Mouse (Mus musculus) ES-E14 (cell line): ENCODE data around the gene Ttyh2. TPM values are rescaled to one million over a fixed set of nuclear protein-coding genes. Genes with fewer than 3 reads are reported as not detected.

ENCODE experiments used
- DNase-seq: peaks from one replicate; pipeline ENCODE4 v3.0.0-alpha.2; 2013; ENCODE audit warnings: low read depth, low spot score
- H3K27ac ChIP-seq: 2 replicates; pipeline ENCODE4 v1.5.1; 2012; ENCODE audit warnings: low read depth, mild to moderate bottlenecking, low read length, moderate library complexity, mixed read lengths; ENCODE audit not compliant: poor library complexity, insufficient read depth, severe bottlenecking
- H3K36me3 ChIP-seq: 2 replicates; pipeline ENCODE4 v1.6.1; 2012; ENCODE audit warnings: mild to moderate bottlenecking, low read length, moderate library complexity, mixed read lengths; ENCODE audit not compliant: control insufficient read depth, poor library complexity, insufficient read depth, severe bottlenecking
- H3K4me1 ChIP-seq, 2 experiments: fragments of 150-350 bp in 1 of 2; sonication (generic) in 1 of 2; 2 replicates each; pipeline ENCODE4 v1.6.1; 2012; ENCODE audit warnings: low read length in 2 of 2, mild to moderate bottlenecking in 1 of 2, mixed read lengths in 1 of 2; ENCODE audit not compliant: control insufficient read depth in 2 of 2, insufficient read depth in 2 of 2, poor library complexity in 1 of 2
- H3K4me3 ChIP-seq, 2 experiments: fragments of 150-350 bp in 1 of 2; sonication (generic) in 1 of 2; 2 replicates each; pipeline ENCODE4 v1.5.1; 2012; ENCODE audit warnings: low read length in 2 of 2, low read depth in 1 of 2, mild to moderate bottlenecking in 1 of 2, mixed read lengths in 1 of 2; ENCODE audit not compliant: insufficient read depth in 1 of 2, poor library complexity in 1 of 2, severe bottlenecking in 1 of 2
- H3K9ac ChIP-seq: 2 replicates; pipeline ENCODE4 v1.6.1; 2012; ENCODE audit warnings: low read depth, mild to moderate bottlenecking, low read length, mixed read lengths; ENCODE audit not compliant: poor library complexity, insufficient read depth, severe bottlenecking
- H3K9me3 ChIP-seq: fragments of 150-350 bp; sonication (generic); 2 replicates; pipeline ENCODE4 v1.6.1; 2012; ENCODE audit warnings: low read depth, mild to moderate bottlenecking, low read length; ENCODE audit not compliant: control insufficient read depth, insufficient read depth
- CHD2 ChIP-seq: IDR thresholded peaks from 2 replicates; pipeline ENCODE4 v1.6.1; 2014; ENCODE audit warnings: mild to moderate bottlenecking, low read depth, low read length, inconsistent platforms
- HCFC1 ChIP-seq: IDR thresholded peaks from 2 replicates; pipeline ENCODE4 v1.6.1; 2012; ENCODE audit warnings: low read length, inconsistent platforms, borderline replicate concordance; ENCODE audit not compliant: insufficient read depth
- MAFK ChIP-seq: IDR thresholded peaks from 2 replicates; pipeline ENCODE4 v1.6.1; 2014; ENCODE audit warnings: mild to moderate bottlenecking, low read depth, low read length, inconsistent platforms; ENCODE audit not compliant: insufficient read depth
- ZC3H11A ChIP-seq: IDR thresholded peaks from 2 replicates; pipeline ENCODE4 v1.6.1; 2012; ENCODE audit warnings: low read depth, mild to moderate bottlenecking, inconsistent platforms, low read length, borderline replicate concordance
- ZNF384 ChIP-seq: IDR thresholded peaks from 2 replicates; pipeline ENCODE4 v1.6.1; 2012; ENCODE audit warnings: low read depth, low read length, inconsistent platforms
- in situ Hi-C, 2 experiments: fragments of 600-800 bp; cut with MboI; formaldehyde crosslinking; loops; one replicate each; pipeline ENCODE4 v1.15.1; 2025; ENCODE audit warnings: low sequenced_read_pairs in 2 of 2, inconsistent platforms in 1 of 2; ENCODE audit not compliant: unreplicated experiment in 2 of 2
- total RNA-seq: library from RNA; depleted of rRNA; stranded (reverse); fragments of 300-350 nt; gene quantifications from 2 replicates; pipeline ENCODE4 v1.2.3, GENCODE M21; 2012

Ttyh2 gene
- total RNA-seq, 1 experiment: 16.7 TPM

- H3K27ac ChIP-seq: no peak overlapping the region
- no peaks in the 10 kb centered on the region for H3K9me3 ChIP-seq
- no peak for TF ChIP-seq MAFK
- no peak for TF ChIP-seq HCFC1
- TF ChIP-seq CHD2: no peak
- no peak for TF ChIP-seq ZNF384
- no peak for TF ChIP-seq ZC3H11A
- H3K9ac ChIP-seq: no peak overlapping the region
- in situ Hi-C loops: no loop called here
- H3K4me3 ChIP-seq: no peak overlapping the region
- no peak for DNase-seq
- H3K36me3 ChIP-seq: peaks cover 4% of the 10 kb centered on the region; the same call in 1 of the 2 replicates
- H3K4me1 ChIP-seq: peaks cover 0 to 32% of the 10 kb centered on the region in 2 experiments; a peak in 3 of 4 replicates
Measured at GRCm38 (mm10) chr11:114680291-114680690, 5.1 kb downstream of the Ttyh2 start.

GRCm38 (mm10) chr11:114681054-114681453 is 5.8 kb downstream of the Ttyh2 start:
- Histone ChIP-seq H3K36me3 (peaks cover 4% of the 10 kb centered on the region; the same call in 1 of the 2 replicates), H3K9me3 (no peaks in the 10 kb centered on the region), H3K4me3 (no peak overlapping the region), H3K27ac (no peak overlapping the region), H3K9ac (no peak overlapping the region), H3K4me1 (peaks cover 0 to 36% of the 10 kb centered on the region in 2 experiments; a peak in 3 of 4 replicates)
- TF ChIP-seq HCFC1 (no peak), CHD2 (no peak), ZNF384 (no peak), ZC3H11A (no peak), MAFK (no peak)
- in situ Hi-C loops: no loop called here
- no peak for DNase-seq

GRCm38 (mm10) chr11:114682321-114682900 is 7.2 kb downstream of the Ttyh2 start:
- no peaks in the 10 kb centered on the region for H3K9me3 ChIP-seq
- in situ Hi-C loops: no loop called here
- peaks cover 4% of the 10 kb centered on the region; the same call in 1 of the 2 replicates for H3K36me3 ChIP-seq
- no peak overlapping the region; the same call in 1 of the 2 replicates for H3K27ac ChIP-seq
- DNase-seq: no peak
- H3K4me3 ChIP-seq: no peak overlapping the region
- peaks cover 0 to 36% of the 10 kb centered on the region in 2 experiments; a peak in 3 of 4 replicates for H3K4me1 ChIP-seq
- TF ChIP-seq HCFC1: no peak
- no peak for TF ChIP-seq MAFK
- no peak for TF ChIP-seq CHD2
- no peak for TF ChIP-seq ZC3H11A
- TF ChIP-seq ZNF384: no peak
- no peak overlapping the region for H3K9ac ChIP-seq

GRCm38 (mm10) chr11:114683029-114683721 is 7.9 kb downstream of the Ttyh2 start:
- TF ChIP-seq MAFK: 0 out of 2 replicates have a peak, but pooled peaks have one; percentile 11
- no peak for TF ChIP-seq CHD2
- TF ChIP-seq ZNF384: no peak
- TF ChIP-seq HCFC1: no peak
- TF ChIP-seq ZC3H11A: no peak

More at GRCm38 (mm10) chr11:114683029-114683721, 7.9 kb downstream of the Ttyh2 start:
- peaks cover 4% of the 10 kb centered on the region; the same call in 1 of the 2 replicates for H3K36me3 ChIP-seq
- peaks cover 0 to 38% of the 10 kb centered on the region in 2 experiments; a peak in 3 of 4 replicates for H3K4me1 ChIP-seq
- in situ Hi-C loops: no loop called here
- no peaks in the 10 kb centered on the region for H3K9me3 ChIP-seq
- no peak for DNase-seq
- peak overlapping the region in 1 of 2 experiments; percentile 25; a peak in 1 of 4 replicates for H3K4me3 ChIP-seq
- no peak overlapping the region for H3K9ac ChIP-seq
- H3K27ac ChIP-seq: no peak overlapping the region
